Mouse (Mus musculus): ENCODE measurements around the gene Rev3l. TPM values are rescaled to one million over a fixed set of nuclear protein-coding genes. Genes with fewer than 3 reads are reported as not detected.

The Rev3l gene
- polyA plus RNA-seq, 1 experiment: 38.4 TPM

GRCm38 (mm10) chr10:39707717-39708510, 24.0 kb upstream of the Rev3l start:
- TF ChIP-seq POLR2A (IDR thresholded peaks at IDR 0.05; ENCODE audit: control insufficient read depth, low read depth, low read length) (no peak), CTCF (IDR thresholded peaks at IDR 0.05; ENCODE audit: control insufficient read depth, insufficient read depth, insufficient replicate concordance, low read depth, low read length) (no peak)
- H3K4me1 ChIP-seq (ENCODE audit: control insufficient read depth, insufficient read depth, low read length): no peaks in the 10 kb centered on the region
- no peak overlapping the region for H3K27ac ChIP-seq (ENCODE audit: control insufficient read depth, insufficient read depth, low read depth, low read length)
- H3K4me3 ChIP-seq (ENCODE audit: control insufficient read depth, low read depth, low read length): no peak overlapping the region
- no peaks in the 10 kb centered on the region for H3K27me3 ChIP-seq (ENCODE audit: control insufficient read depth, insufficient read depth, low read length)
- H3K36me3 ChIP-seq (ENCODE audit: control insufficient read depth, insufficient read depth, low read length): no peaks in the 10 kb centered on the region

- H3K27ac ChIP-seq (ENCODE audit: control insufficient read depth, insufficient read depth, low read depth, low read length): no peak overlapping the region
- H3K36me3 ChIP-seq (ENCODE audit: control insufficient read depth, insufficient read depth, low read length): no peaks in the 10 kb centered on the region
- no peak overlapping the region; the same call in 1 of the 2 replicates for H3K4me3 ChIP-seq (ENCODE audit: control insufficient read depth, low read depth, low read length)
- TF ChIP-seq CTCF (IDR thresholded peaks at IDR 0.05; ENCODE audit: control insufficient read depth, insufficient read depth, insufficient replicate concordance, low read depth, low read length): no peak
- TF ChIP-seq POLR2A (IDR thresholded peaks at IDR 0.05; ENCODE audit: control insufficient read depth, low read depth, low read length): no peak
- H3K27me3 ChIP-seq (ENCODE audit: control insufficient read depth, insufficient read depth, low read length): no peaks in the 10 kb centered on the region
- peaks cover 4% of the 10 kb centered on the region; the same call in 1 of the 2 replicates for H3K4me1 ChIP-seq (ENCODE audit: control insufficient read depth, insufficient read depth, low read length)
Observed at GRCm38 (mm10) chr10:39716936-39717335, 15.0 kb upstream of the Rev3l start.

GRCm38 (mm10) chr10:39730976-39731735, 762 bp upstream of the Rev3l start:
- Histone ChIP-seq H3K36me3 (ENCODE audit: control insufficient read depth, insufficient read depth, low read length) (no peaks in the 10 kb centered on the region), H3K4me1 (ENCODE audit: control insufficient read depth, insufficient read depth, low read length) (no peaks in the 10 kb centered on the region; the same call in 1 of the 2 replicates), H3K27me3 (ENCODE audit: control insufficient read depth, insufficient read depth, low read length) (no peaks in the 10 kb centered on the region), H3K27ac (ENCODE audit: control insufficient read depth, insufficient read depth, low read depth, low read length) (peak overlapping the region; percentile 99), H3K4me3 (ENCODE audit: control insufficient read depth, low read depth, low read length) (peak overlapping the region; percentile 97)
- TF ChIP-seq POLR2A (IDR thresholded peaks at IDR 0.05; ENCODE audit: control insufficient read depth, low read depth, low read length) (no peak; the same call in 1 of the 2 replicates), CTCF (IDR thresholded peaks at IDR 0.05; ENCODE audit: control insufficient read depth, insufficient read depth, insufficient replicate concordance, low read depth, low read length) (no peak)

GRCm38 (mm10) chr10:39732266-39733100, 565 bp downstream of the Rev3l start:
- Histone ChIP-seq H3K36me3 (ENCODE audit: control insufficient read depth, insufficient read depth, low read length) (no peaks in the 10 kb centered on the region), H3K27ac (ENCODE audit: control insufficient read depth, insufficient read depth, low read depth, low read length) (peak overlapping the region; percentile 86), H3K4me3 (ENCODE audit: control insufficient read depth, low read depth, low read length) (peak overlapping the region; percentile 95), H3K4me1 (ENCODE audit: control insufficient read depth, insufficient read depth, low read length) (no peaks in the 10 kb centered on the region; the same call in 1 of the 2 replicates), H3K27me3 (ENCODE audit: control insufficient read depth, insufficient read depth, low read length) (no peaks in the 10 kb centered on the region)
- 0 out of 2 replicates have a peak, but pooled peaks have one; percentile 18 for TF ChIP-seq CTCF (IDR thresholded peaks at IDR 0.05; ENCODE audit: control insufficient read depth, insufficient read depth, insufficient replicate concordance, low read depth, low read length)
- peak; percentile 32; the same call in 1 of the 2 replicates for TF ChIP-seq POLR2A (IDR thresholded peaks at IDR 0.05; ENCODE audit: control insufficient read depth, low read depth, low read length)

GRCm38 (mm10) chr10:39733101-39733399, 1.1 kb downstream of the Rev3l start:
- Histone ChIP-seq H3K4me1 (ENCODE audit: control insufficient read depth, insufficient read depth, low read length) (no peaks in the 10 kb centered on the region; the same call in 1 of the 2 replicates), H3K27me3 (ENCODE audit: control insufficient read depth, insufficient read depth, low read length) (no peaks in the 10 kb centered on the region), H3K4me3 (ENCODE audit: control insufficient read depth, low read depth, low read length) (peak overlapping the region; percentile 95), H3K36me3 (ENCODE audit: control insufficient read depth, insufficient read depth, low read length) (no peaks in the 10 kb centered on the region), H3K27ac (ENCODE audit: control insufficient read depth, insufficient read depth, low read depth, low read length) (peak overlapping the region; percentile 86; the same call in 1 of the 2 replicates)
- no peak for TF ChIP-seq POLR2A (IDR thresholded peaks at IDR 0.05; ENCODE audit: control insufficient read depth, low read depth, low read length)
- TF ChIP-seq CTCF (IDR thresholded peaks at IDR 0.05; ENCODE audit: control insufficient read depth, insufficient read depth, insufficient replicate concordance, low read depth, low read length): no peak

GRCm38 (mm10) chr10:39733421-39733930, 1.6 kb downstream of the Rev3l start:
- TF ChIP-seq POLR2A (IDR thresholded peaks at IDR 0.05; ENCODE audit: control insufficient read depth, low read depth, low read length) (no peak), CTCF (IDR thresholded peaks at IDR 0.05; ENCODE audit: control insufficient read depth, insufficient read depth, insufficient replicate concordance, low read depth, low read length) (no peak)
- Histone ChIP-seq H3K27ac (ENCODE audit: control insufficient read depth, insufficient read depth, low read depth, low read length) (no peak overlapping the region), H3K27me3 (ENCODE audit: control insufficient read depth, insufficient read depth, low read length) (no peaks in the 10 kb centered on the region), H3K4me1 (ENCODE audit: control insufficient read depth, insufficient read depth, low read length) (no peaks in the 10 kb centered on the region; the same call in 1 of the 2 replicates), H3K36me3 (ENCODE audit: control insufficient read depth, insufficient read depth, low read length) (no peaks in the 10 kb centered on the region), H3K4me3 (ENCODE audit: control insufficient read depth, low read depth, low read length) (peak overlapping the region; percentile 95; the same call in 1 of the 2 replicates)

Measured in testis, adult 2 months (tissue).